Mouse (Mus musculus) forebrain, postnatal 0 days (tissue): ENCODE measurements around the gene Klhl5. TPM values are rescaled to one million over a fixed set of nuclear protein-coding genes. Genes with fewer than 3 reads are reported as not detected.

Source experiments
- ATAC-seq: fragments of 200-750 bp; cut with Nextera tagmentation; 2 replicates; pipeline ENCODE4 v1.8.0; 2017; ENCODE audit warnings: mild to moderate bottlenecking, moderate library complexity
- DNase-seq: peaks from one replicate; pipeline ENCODE4 v3.0.0-alpha.2; 2015
- H3K27ac ChIP-seq: fragments of 300-500 bp; sonication (generic); 2 replicates; pipeline ENCODE4 v1.5.1; 2014; ENCODE audit warnings: low read depth, mild to moderate bottlenecking, antibody characterized with exemption, low read length, moderate library complexity, mixed read lengths
- H3K27me3 ChIP-seq: fragments of 300-500 bp; sonication (generic); 2 replicates; pipeline ENCODE4 v1.6.1; 2014; ENCODE audit warnings: mild to moderate bottlenecking, low read length, mixed read lengths; ENCODE audit not compliant: insufficient read depth
- H3K36me3 ChIP-seq: fragments of 300-500 bp; sonication (generic); 2 replicates; pipeline ENCODE4 v1.6.1; 2014; ENCODE audit warnings: mild to moderate bottlenecking, moderate library complexity; ENCODE audit not compliant: insufficient read depth
- H3K4me1 ChIP-seq: fragments of 300-500 bp; sonication (generic); 2 replicates; pipeline ENCODE4 v1.6.1; 2014; ENCODE audit warnings: antibody characterized with exemption; ENCODE audit not compliant: insufficient read depth
- H3K4me2 ChIP-seq: fragments of 300-500 bp; sonication (generic); 2 replicates; pipeline ENCODE4 v1.6.1; 2014; ENCODE audit warnings: low read depth, mild to moderate bottlenecking, moderate library complexity
- H3K4me3 ChIP-seq: fragments of 300-500 bp; sonication (generic); 2 replicates; pipeline ENCODE4 v1.5.1; 2014; ENCODE audit warnings: low read depth, low read length, mixed read lengths
- H3K9ac ChIP-seq: fragments of 300-500 bp; sonication (generic); 2 replicates; pipeline ENCODE4 v1.6.1; 2014; ENCODE audit warnings: mild to moderate bottlenecking
- H3K9me3 ChIP-seq: fragments of 300-500 bp; sonication (generic); 2 replicates; pipeline ENCODE4 v1.6.1; 2016; ENCODE audit warnings: low read length
- CTCF ChIP-seq: sonication (generic); IDR thresholded peaks from 2 replicates; pipeline ENCODE4 v1.5.1; 2016; ENCODE audit warnings: antibody characterized with exemption, control low read depth, low read depth
- WGBS: fragments of 180-500 bp; shearing (Covaris S2); extraction: QIAGEN DNeasy Blood & Tissue Kit; methylation state at CpG from one replicate; pipeline ENCODE4 v1.1.7; 2014; 5-methylcytosine and 5-hydroxymethylcytosine counted together
- polyA plus RNA-seq: library from polyadenylated mRNA; unstranded; fragments of >200 nt; fragmentation: Nextera tagmentation; extraction: Ambion mirVana; gene quantifications from 2 replicates; pipeline ENCODE4 v1.2.1, GENCODE M21; 2015
- total RNA-seq: library from RNA; depleted of rRNA; stranded (reverse); fragments of >200 nt; gene quantifications from 2 replicates; pipeline ENCODE4 v1.2.3, GENCODE M21; 2014

The Klhl5 gene
- total and polyA plus RNA-seq, 2 experiments from 2014 or later = 48.3 to 49.6 TPM

DNA sequence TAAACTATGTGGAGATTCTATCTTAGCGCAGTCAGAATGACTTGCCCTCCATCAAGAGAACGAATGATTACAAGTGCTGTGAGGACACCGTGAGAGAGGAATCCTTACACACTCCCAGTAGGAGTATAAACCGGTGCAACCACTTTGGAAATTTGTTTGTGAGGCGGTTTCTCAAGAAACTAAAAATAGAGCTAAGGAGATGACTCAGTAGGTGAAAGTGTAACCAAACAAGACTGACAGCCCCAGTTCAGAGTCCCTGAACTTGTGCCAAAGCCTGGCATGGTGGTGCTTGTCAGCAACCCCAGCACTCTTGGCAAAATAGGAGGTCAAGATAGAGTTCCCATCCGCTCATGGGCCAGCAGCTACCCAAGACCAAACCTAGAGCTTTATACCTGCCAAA lies 20.8 kb upstream of the Klhl5 start:
- 85% methylated on average over 6 of the region's 6 CpGs for WGBS
- Histone ChIP-seq H3K27me3 (no peaks in the 10 kb centered on the region), H3K4me2 (no peak overlapping the region), H3K9me3 (no peaks in the 10 kb centered on the region), H3K4me3 (no peak overlapping the region), H3K9ac (no peak overlapping the region), H3K27ac (no peak overlapping the region), H3K4me1 (no peaks in the 10 kb centered on the region), H3K36me3 (no peaks in the 10 kb centered on the region)
- no peak for ATAC-seq
- DNase-seq = no peak
- no peak for TF ChIP-seq CTCF

DNA sequence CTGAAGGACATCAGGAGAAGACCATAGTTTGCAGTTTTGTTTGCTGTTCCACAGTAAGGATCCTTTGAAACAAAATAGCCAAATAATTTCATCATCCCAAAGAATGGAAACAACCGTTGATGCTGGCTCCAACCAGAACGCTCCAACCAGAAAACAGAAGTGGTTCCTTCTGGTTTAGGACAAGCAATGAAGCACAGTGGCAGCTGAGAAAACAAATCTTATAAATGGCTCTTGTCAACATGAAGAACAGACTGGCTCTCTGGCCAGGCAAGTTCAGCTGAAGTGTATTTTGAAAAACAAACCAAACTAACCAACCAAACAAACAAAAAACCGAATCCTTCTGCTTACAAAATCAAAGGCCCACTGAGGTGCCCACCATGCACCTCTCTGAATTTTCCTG lies 17.6 kb upstream of the Klhl5 start:
- Histone ChIP-seq H3K27me3 (no peaks in the 10 kb centered on the region), H3K4me1 (no peaks in the 10 kb centered on the region), H3K27ac (no peak overlapping the region), H3K36me3 (no peaks in the 10 kb centered on the region), H3K9me3 (no peaks in the 10 kb centered on the region), H3K9ac (no peak overlapping the region), H3K4me3 (no peak overlapping the region), H3K4me2 (no peak overlapping the region)
- no peak for DNase-seq
- ATAC-seq = no peak
- WGBS = 76% methylated on average over 3 of the region's 3 CpGs
- TF ChIP-seq CTCF = no peak

DNA sequence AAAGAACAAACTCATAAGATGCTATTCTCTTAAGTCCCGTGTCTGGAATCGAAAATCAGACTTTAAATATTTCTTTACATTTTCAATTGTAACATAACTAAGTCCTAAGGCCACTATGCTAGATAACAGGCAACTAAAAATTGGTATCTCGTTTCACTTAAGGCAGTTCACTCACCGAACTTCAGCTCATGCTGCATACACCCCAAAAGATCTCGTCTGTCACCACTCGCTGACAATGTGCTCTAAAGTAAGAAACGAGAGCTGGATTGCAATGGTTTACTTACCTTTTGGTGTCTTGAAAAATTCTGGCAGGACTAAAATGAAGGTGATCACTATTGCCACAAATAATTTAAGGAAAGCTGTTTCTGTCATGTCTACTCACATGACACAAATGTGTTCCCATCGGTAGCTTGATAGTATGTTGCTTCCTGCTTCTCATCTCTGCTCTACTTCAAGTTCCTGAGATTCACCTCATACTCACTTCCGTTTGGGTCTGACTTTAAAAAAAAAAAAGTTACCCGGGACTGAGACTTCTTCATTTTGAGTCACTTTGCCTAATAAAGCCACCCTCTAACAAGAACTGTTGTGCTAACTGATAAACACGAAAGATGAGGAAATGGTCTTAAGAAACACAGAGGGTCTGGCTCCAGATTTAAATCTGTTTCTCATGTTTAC lies 16.0 kb upstream of the Klhl5 start:
- Histone ChIP-seq H3K9me3 (no peaks in the 10 kb centered on the region), H3K4me3 (no peak overlapping the region), H3K4me2 (no peak overlapping the region), H3K36me3 (no peaks in the 10 kb centered on the region), H3K27ac (no peak overlapping the region), H3K9ac (no peak overlapping the region), H3K27me3 (no peaks in the 10 kb centered on the region), H3K4me1 (no peaks in the 10 kb centered on the region)
- no peak for ATAC-seq
- TF ChIP-seq CTCF = no peak
- 78% methylated on average over 11 of the region's 11 CpGs for WGBS
- DNase-seq = no peak

DNA sequence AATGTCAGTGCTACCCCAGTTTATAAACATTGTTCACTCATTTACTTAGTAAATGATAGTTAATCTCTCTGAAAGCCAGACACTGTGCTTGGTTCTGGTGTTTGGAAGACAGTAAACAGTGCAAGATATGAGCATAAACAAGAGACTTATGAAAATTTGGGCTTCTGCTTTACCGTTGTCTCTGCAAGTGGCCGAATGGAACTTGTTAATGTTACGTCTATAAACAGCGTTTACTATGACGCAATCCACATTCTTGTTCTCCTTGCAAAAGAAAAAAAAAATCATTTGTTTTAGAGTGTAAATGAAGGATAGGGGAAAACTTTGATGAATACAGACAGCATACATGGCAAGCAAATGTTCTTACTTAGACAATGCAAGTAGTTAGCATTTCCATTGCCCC lies 15.4 kb upstream of the Klhl5 start, which contains the start of gene Tmem156:
TSS of gene Tmem156 (minus strand) at position 212 of the 400 bp plus-strand sequence.
- 74% methylated on average over 5 of the region's 5 CpGs for WGBS

DNA sequence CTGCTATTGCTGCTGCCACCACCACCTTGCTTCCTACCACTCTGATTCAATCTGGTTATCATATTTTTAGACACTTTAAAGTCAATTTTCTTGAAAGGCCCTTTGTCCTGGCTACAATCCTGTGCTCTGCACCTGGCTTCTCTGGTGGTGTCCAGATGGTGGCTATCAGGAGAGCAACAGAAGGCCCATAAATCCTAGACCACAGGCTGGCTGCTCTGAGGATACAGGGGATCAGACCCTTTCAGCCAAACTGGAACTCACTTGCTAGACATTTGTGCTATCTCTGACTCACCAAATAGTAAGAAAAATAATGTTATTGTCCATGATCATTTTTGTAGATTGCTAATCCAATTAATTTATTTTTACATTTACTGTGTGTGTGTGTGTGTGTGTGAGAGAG lies 13.6 kb upstream of the Klhl5 start:
- ATAC-seq = no peak
- no peak for DNase-seq
- no peaks in the 10 kb centered on the region for H3K36me3 ChIP-seq
- no peak overlapping the region for H3K4me3 ChIP-seq
- no peaks in the 10 kb centered on the region for H3K9me3 ChIP-seq
- H3K4me2 ChIP-seq = no peak overlapping the region
- H3K9ac ChIP-seq = no peak overlapping the region
- no peak for TF ChIP-seq CTCF
- H3K27me3 ChIP-seq = no peaks in the 10 kb centered on the region
- H3K27ac ChIP-seq = no peak overlapping the region
- no peaks in the 10 kb centered on the region for H3K4me1 ChIP-seq

More for the DNA sequence above, 15.4 kb upstream of the Klhl5 start, which contains the start of gene Tmem156:
- DNase-seq (no peak), ATAC-seq (no peak)
- Histone ChIP-seq H3K27me3 (no peaks in the 10 kb centered on the region), H3K4me1 (no peaks in the 10 kb centered on the region), H3K27ac (no peak within 1 kb of the TSS), H3K9me3 (no peaks in the 10 kb centered on the region), H3K9ac (no peak within 1 kb of the TSS), H3K4me3 (no peak within 1 kb of the TSS), H3K4me2 (no peak within 1 kb of the TSS), H3K36me3 (no peaks in the 10 kb centered on the region)
- TF ChIP-seq CTCF = no peak

DNA sequence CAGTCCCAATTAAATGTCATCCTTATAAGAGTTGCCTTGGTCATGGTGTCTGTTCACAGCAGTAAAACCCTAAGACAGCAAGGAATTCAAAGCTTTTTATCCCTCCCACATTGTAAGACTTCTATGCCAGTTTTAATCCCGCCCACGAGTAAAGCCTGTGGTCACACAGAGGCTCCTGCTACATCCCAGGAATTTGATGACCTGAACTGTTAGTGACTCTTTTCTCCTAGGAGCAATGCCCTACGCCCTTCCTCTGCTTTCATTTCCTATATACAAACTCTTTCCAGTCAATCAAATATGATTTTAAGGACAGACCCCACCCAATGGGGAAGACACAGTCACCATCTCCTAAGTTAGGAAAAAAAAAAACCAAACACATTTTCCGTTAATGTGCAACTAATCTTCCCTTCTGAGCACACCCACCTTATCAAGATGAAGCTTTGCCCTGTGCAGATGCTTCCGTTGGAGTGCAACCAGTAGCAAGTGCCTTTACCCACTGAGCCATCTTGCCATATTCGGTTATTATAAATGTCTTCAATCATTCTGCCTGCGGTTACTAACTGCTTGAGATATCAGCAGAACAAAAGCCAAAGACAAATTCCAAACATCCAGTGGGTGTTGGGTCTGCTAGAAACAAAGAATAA lies 12.3 kb upstream of the Klhl5 start:
- H3K4me1 ChIP-seq = no peaks in the 10 kb centered on the region
- TF ChIP-seq CTCF = no peak
- H3K4me3 ChIP-seq = no peak overlapping the region
- no peaks in the 10 kb centered on the region for H3K27me3 ChIP-seq
- no peak for ATAC-seq
- no peak overlapping the region for H3K4me2 ChIP-seq
- no peak for DNase-seq
- 90% methylated on average over 7 of the region's 7 CpGs for WGBS
- H3K36me3 ChIP-seq = no peaks in the 10 kb centered on the region
- H3K9me3 ChIP-seq = no peaks in the 10 kb centered on the region
- H3K27ac ChIP-seq = no peak overlapping the region
- H3K9ac ChIP-seq = no peak overlapping the region

DNA sequence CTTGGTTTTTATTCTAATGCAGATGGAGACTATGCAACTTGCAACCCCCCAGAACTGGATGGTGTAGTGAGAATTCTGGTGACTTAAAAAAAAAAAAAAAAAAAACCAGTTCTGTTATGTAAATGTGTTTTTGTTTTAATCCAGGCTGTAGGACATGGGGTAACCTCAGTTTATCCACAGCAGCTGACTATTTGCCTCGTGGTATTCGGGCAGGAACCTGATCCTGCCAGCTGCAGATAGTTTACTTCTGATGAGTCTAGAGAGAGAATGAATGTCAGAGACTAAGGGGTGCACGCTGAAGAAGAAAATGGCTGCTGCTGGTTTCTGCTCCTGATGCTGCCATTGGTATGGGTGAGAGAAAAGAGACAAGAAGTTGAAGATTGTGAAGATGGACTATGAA lies 11.3 kb upstream of the Klhl5 start:
- DNase-seq = no peak
- Histone ChIP-seq H3K4me2 (no peak overlapping the region), H3K36me3 (no peaks in the 10 kb centered on the region), H3K9me3 (no peaks in the 10 kb centered on the region), H3K4me3 (no peak overlapping the region), H3K4me1 (no peaks in the 10 kb centered on the region), H3K9ac (no peak overlapping the region), H3K27me3 (no peaks in the 10 kb centered on the region), H3K27ac (no peak overlapping the region)
- ATAC-seq = no peak
- TF ChIP-seq CTCF = no peak
- WGBS = 89% methylated on average over 3 of the region's 3 CpGs
